Mouse (Mus musculus) left cerebral cortex, postnatal 36 days (tissue): ENCODE data around the gene Mug2. TPM values are rescaled to one million over a fixed set of nuclear protein-coding genes. Genes with fewer than 3 reads are reported as not detected.
"Not testable (repeated sequence)": the region's sequence is repeated elsewhere in the genome, so short reads cannot be mapped to it uniquely, and the experiment has no call there.

Experiments used
- DNase-seq, 2 experiments: peaks; one replicate each; pipeline ENCODE4 v3.0.0; 2021 to 2022; ENCODE audit warnings: low spot score in 2 of 2, mixed read lengths in 1 of 2
- intact Hi-C: fragments of 180-260 bp; cut with DNase I; formaldehyde crosslinking; loops from one replicate; pipeline ENCODE4 v1.15.1; 2025
- total RNA-seq, 2 experiments: library from RNA; stranded (reverse); gene quantifications; 2 replicates each; pipeline ENCODE4 v1.2.3; 2021

Gene Mug2
- total RNA-seq, result not detected

GRCm38 (mm10) chr6:122006461-122006860, at the start of gene Mug2:
TSS of gene Mug2 (plus strand) at chr6:122006761.
- intact Hi-C loops, DNase-seq: not testable (repeated sequence)

- DNase-seq, intact Hi-C loops: not testable (repeated sequence)
These were observed 48.7 kb upstream of the Mug2 start for GRCm38 (mm10) chr6:121957803-121958349.

- intact Hi-C loops, result no loop called here
- no peak for DNase-seq
These were observed 30.9 kb upstream of the Mug2 start for GRCm38 (mm10) chr6:121975701-121976100.

- DNase-seq, result no peak
- intact Hi-C loops, result no loop called here
These were observed 94.3 kb downstream of the Mug2 start for GRCm38 (mm10) chr6:122100904-122101303.

- intact Hi-C loops, result no loop called here
- no peak for DNase-seq
These were observed 95.1 kb downstream of the Mug2 start for GRCm38 (mm10) chr6:122101671-122102070.

- DNase-seq, result no peak
- intact Hi-C loops, result no loop called here
These were observed 110.4 kb downstream of the Mug2 start for GRCm38 (mm10) chr6:122116963-122117362.

GRCm38 (mm10) chr6:122129521-122129920, 123.0 kb downstream of the Mug2 start:
- DNase-seq, result no peak
- intact Hi-C loops, result no loop called here

Other genes starting within 250 kb of the Mug2 start
- not detected for gene Mug1, start 168.2 kb upstream of the Mug2 start, total RNA-seq